Mouse (Mus musculus): ENCODE data around the gene Lrrfip2.

The Lrrfip2 gene

GRCm38 (mm10) chr9:111117126-111117642 lies at the start of gene Lrrfip2:
Lrrfip2 (plus strand) TSS chr9:111117592.
- DNase-seq = no peak

GRCm38 (mm10) chr9:111070546-111070961 lies 46.8 kb upstream of the Lrrfip2 start:
- peak in 1 of 2 experiments; percentile 67 for DNase-seq

GRCm38 (mm10) chr9:111072175-111072574 lies 45.2 kb upstream of the Lrrfip2 start:
- peak; percentile 33 to 68 for DNase-seq

GRCm38 (mm10) chr9:111072971-111073370 lies 44.4 kb upstream of the Lrrfip2 start:
- DNase-seq = no peak

- DNase-seq = no peak
Observed at GRCm38 (mm10) chr9:111077745-111078144, 39.6 kb upstream of the Lrrfip2 start.

GRCm38 (mm10) chr9:111080801-111081200 lies 36.6 kb upstream of the Lrrfip2 start:
- no peak for DNase-seq

- DNase-seq = no peak
Observed at GRCm38 (mm10) chr9:111081765-111082164, 35.6 kb upstream of the Lrrfip2 start.

- no peak for DNase-seq
Observed at GRCm38 (mm10) chr9:111085329-111085728, 32.1 kb upstream of the Lrrfip2 start.

- no peak for DNase-seq
Observed at GRCm38 (mm10) chr9:111086137-111086536, 31.3 kb upstream of the Lrrfip2 start.

GRCm38 (mm10) chr9:111086995-111087606 lies 30.3 kb upstream of the Lrrfip2 start:
- DNase-seq = no peak

GRCm38 (mm10) chr9:111087960-111088359 lies 29.4 kb upstream of the Lrrfip2 start:
- DNase-seq = no peak

- no peak for DNase-seq
Observed at GRCm38 (mm10) chr9:111088886-111089285, 28.5 kb upstream of the Lrrfip2 start.

GRCm38 (mm10) chr9:111092657-111093056 lies 24.7 kb upstream of the Lrrfip2 start:
- no peak for DNase-seq

GRCm38 (mm10) chr9:111093094-111093493 lies 24.3 kb upstream of the Lrrfip2 start:
- peak; percentile 51 to 73 for DNase-seq

GRCm38 (mm10) chr9:111094626-111095025 lies 22.8 kb upstream of the Lrrfip2 start:
- DNase-seq = peak in 1 of 2 experiments; percentile 28

GRCm38 (mm10) chr9:111095710-111096109 lies 21.7 kb upstream of the Lrrfip2 start:
- no peak for DNase-seq

GRCm38 (mm10) chr9:111096419-111097326 lies 20.7 kb upstream of the Lrrfip2 start:
- no peak for DNase-seq

- DNase-seq = no peak
Observed at GRCm38 (mm10) chr9:111097543-111097942, 19.8 kb upstream of the Lrrfip2 start.

GRCm38 (mm10) chr9:111100406-111100805 lies 17.0 kb upstream of the Lrrfip2 start:
- DNase-seq = no peak

GRCm38 (mm10) chr9:111103293-111103692 lies 14.1 kb upstream of the Lrrfip2 start:
- no peak for DNase-seq

GRCm38 (mm10) chr9:111103893-111104292 lies 13.5 kb upstream of the Lrrfip2 start:
- no peak for DNase-seq

- no peak for DNase-seq
Observed at GRCm38 (mm10) chr9:111107863-111108262, 9.5 kb upstream of the Lrrfip2 start.

GRCm38 (mm10) chr9:111117794-111118251 lies 431 bp downstream of the Lrrfip2 start:
- DNase-seq = peak; percentile 79 to 84

Data from kidney, adult 8-10 months (tissue).